Mouse (Mus musculus) testis, adult 2 months (tissue): ENCODE results near the gene Hcls1.

Experiments
- CTCF ChIP-seq: fragments of 200-500 bp; IDR thresholded peaks from 2 replicates; pipeline ENCODE4 v1.5.1; 2012; ENCODE audit warnings: low read depth, mild to moderate bottlenecking, inconsistent platforms, low read length, moderate library complexity; ENCODE audit not compliant: control insufficient read depth, insufficient read depth, insufficient replicate concordance
- POLR2A ChIP-seq: fragments of 200-500 bp; IDR thresholded peaks from 2 replicates; pipeline ENCODE4 v1.6.1; 2012; ENCODE audit warnings: low read depth, mild to moderate bottlenecking, inconsistent platforms, low read length, moderate library complexity; ENCODE audit not compliant: control insufficient read depth

DNA sequence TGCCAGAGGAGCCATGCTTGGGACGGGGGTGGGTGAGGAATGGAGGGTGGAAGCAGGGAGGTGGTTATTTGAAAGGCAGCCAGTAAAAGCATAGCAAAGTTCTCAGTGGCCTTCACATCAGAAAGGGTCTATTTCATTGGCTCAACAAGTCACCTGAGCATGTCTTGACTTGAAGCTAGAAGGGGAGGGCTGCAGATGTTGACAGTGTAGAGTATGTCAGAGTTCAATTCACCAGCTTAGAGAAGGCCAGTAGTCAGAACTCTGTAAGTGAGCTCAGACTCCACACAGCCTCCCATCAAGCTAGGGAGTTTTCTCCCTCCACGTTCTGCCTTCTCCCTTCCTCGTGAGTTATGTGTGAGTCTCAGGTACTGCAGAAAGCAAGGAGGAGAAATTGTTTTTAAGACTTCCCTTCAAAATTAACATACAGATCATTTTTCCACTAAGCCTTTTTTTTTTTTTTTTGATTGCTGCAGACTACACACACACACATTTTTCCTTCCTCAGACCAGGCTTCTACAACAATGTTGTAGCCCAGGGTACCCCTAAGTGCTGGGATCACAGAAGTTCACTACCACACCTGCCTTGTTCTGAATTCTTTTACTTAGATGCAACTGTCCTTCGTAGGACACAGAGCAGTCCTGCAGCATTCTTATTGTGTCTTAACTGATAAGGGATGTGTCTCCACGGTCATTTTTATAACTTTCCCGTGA, 497 bp upstream of the Hcls1 start:
- TF ChIP-seq POLR2A (no peak), CTCF (no peak)
